Mouse (Mus musculus): ENCODE data around the gene Tbcc. TPM values are rescaled to one million over a fixed set of nuclear protein-coding genes. Genes with fewer than 3 reads are reported as not detected.
"Not testable (repeated sequence)": the region's sequence is repeated elsewhere in the genome, so short reads cannot be mapped to it uniquely, and the experiment has no call there.

Gene Tbcc
- polyA plus RNA-seq (2016; fragmentation: Nextera tagmentation; extraction: Ambion mirVana): 80.2 and 83.7 TPM in 2 replicates

DNA sequence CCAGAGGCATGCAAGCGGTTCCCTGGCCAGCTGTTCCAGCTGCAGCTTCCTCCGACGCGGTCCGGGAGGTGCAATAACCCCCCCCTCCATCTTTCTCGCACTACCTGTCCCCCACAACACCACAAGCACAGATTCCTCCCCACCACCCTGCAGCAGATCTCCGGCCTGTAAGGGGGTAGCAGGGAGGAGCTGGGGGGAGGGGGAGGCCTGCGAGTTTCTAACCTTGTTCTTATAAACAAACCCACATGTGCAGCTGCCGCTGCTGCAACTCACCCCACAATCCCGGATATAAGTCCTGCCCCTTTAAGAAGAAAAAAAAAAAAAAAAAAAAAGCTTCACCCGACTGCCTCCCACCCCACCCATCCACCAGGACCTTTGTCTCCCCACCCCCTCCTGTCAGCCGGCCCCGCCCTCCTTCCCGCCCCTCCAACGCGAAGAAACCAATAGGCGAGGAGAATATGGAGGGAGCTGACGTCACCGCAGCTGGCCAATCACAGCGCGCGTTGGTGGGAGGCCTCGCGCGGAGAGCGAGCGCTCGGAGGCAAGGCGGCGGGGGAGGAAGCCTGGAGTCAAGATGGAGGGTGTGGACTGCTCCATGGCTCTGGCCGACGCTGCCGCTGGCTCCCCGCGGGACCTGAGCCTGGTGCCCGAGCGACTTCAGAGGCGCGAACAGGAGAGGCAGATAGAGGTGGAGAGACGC, at the start of gene Tbcc:
Tbcc (plus strand) TSS at position 569 of the 700 bp plus-strand sequence.
- Histone ChIP-seq H3K9ac (peak within 1 kb of the TSS; percentile 83), H3K4me2 (replicated peaks) (peak within 1 kb of the TSS; percentile 93)
- under 1% methylated on average over 40 of the region's 40 CpGs for WGBS

GRCm38 (mm10) chr17:46843022-46843421, 47.5 kb upstream of the Tbcc start:
- Histone ChIP-seq H3K4me2 (replicated peaks) (no peak overlapping the region), H3K4me1 (no peaks in the 10 kb centered on the region), H3K27ac (no peak overlapping the region), H3K9ac (no peak overlapping the region), H3K4me3 (no peak overlapping the region), H3K27me3 (no peaks in the 10 kb centered on the region), H3K9me3 (no peaks in the 10 kb centered on the region), H3K36me3 (0 out of 2 replicates have a peak, but pooled peaks cover 6% of the 10 kb centered on the region)
- no peak for ATAC-seq (ENCODE audit: insufficient number of reproducible peaks, insufficient read depth, low FRiP score, low TSS enrichment)
- 70% methylated on average over 2 of the region's 2 CpGs for WGBS

More for the DNA sequence above, at the start of gene Tbcc:
- H3K4me1 ChIP-seq: peaks cover 27% of the 10 kb centered on the region
- peak within 1 kb of the TSS; percentile 73 for H3K4me3 ChIP-seq
- peak within 1 kb of the TSS; percentile 99 for H3K27ac ChIP-seq
- peaks cover 8% of the 10 kb centered on the region; the same call in 1 of the 2 replicates for H3K36me3 ChIP-seq
- no peaks in the 10 kb centered on the region for H3K9me3 ChIP-seq
- ATAC-seq (ENCODE audit: insufficient number of reproducible peaks, insufficient read depth, low FRiP score, low TSS enrichment): peak; percentile 90
- no peaks in the 10 kb centered on the region for H3K27me3 ChIP-seq

DNA sequence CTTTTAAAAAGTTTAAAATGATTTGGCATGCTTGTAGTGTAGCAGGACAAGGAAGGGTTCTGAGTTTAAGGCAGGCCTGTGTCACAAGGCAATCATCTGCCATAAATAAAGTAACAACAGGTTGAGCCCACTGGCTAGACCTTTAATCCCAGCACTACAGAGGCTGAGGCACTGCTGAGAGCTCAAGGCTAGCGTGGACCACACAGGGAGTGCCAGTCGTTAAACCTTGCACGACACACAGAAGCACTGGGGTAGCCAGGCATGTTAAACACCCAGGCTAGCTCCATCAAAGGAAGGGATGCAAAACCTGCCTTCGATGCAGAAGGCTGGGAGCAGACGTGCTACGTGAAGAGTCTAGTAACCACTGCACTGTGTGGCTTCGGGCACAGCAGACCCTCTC, 46.8 kb upstream of the Tbcc start:
- Histone ChIP-seq H3K27ac (no peak overlapping the region), H3K4me3 (no peak overlapping the region), H3K27me3 (no peaks in the 10 kb centered on the region), H3K4me1 (no peaks in the 10 kb centered on the region), H3K9ac (no peak overlapping the region), H3K9me3 (no peaks in the 10 kb centered on the region), H3K4me2 (replicated peaks) (no peak overlapping the region), H3K36me3 (0 out of 2 replicates have a peak, but pooled peaks cover 6% of the 10 kb centered on the region)
- no peak for ATAC-seq (ENCODE audit: insufficient number of reproducible peaks, insufficient read depth, low FRiP score, low TSS enrichment)
- 83% methylated on average over 7 of the region's 7 CpGs for WGBS

DNA sequence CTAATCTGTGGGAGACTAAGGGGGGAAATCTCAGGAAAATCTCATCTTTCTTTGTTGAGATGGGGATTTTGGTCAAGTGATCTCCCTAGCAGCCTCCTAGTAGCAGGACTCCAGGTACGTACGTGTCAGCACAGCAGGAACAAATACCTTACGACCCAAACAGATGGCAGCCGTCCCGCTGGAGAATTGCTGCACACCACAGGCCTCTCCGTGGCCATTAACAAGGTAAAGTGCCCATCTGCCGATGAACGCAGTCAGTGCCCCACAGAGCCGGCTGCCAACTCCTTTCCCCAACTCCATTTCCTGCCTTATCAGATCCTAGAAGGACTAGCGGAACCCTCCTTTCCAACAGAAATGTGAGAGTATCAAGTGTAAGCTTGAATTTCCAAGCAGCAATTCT, 45.7 kb upstream of the Tbcc start:
- ATAC-seq (ENCODE audit: insufficient number of reproducible peaks, insufficient read depth, low FRiP score, low TSS enrichment): no peak
- WGBS: 63% methylated on average over 10 of the region's 10 CpGs
- no peak overlapping the region for H3K27ac ChIP-seq
- H3K27me3 ChIP-seq: no peaks in the 10 kb centered on the region
- H3K4me1 ChIP-seq: no peaks in the 10 kb centered on the region
- H3K36me3 ChIP-seq: 0 out of 2 replicates have a peak, but pooled peaks cover 6% of the 10 kb centered on the region
- no peaks in the 10 kb centered on the region for H3K9me3 ChIP-seq
- no peak overlapping the region for H3K9ac ChIP-seq
- no peak overlapping the region for H3K4me3 ChIP-seq
- no peak overlapping the region for H3K4me2 ChIP-seq (replicated peaks)

GRCm38 (mm10) chr17:46845262-46845661, 45.2 kb upstream of the Tbcc start:
- Histone ChIP-seq H3K27ac (no peak overlapping the region), H3K9ac (no peak overlapping the region), H3K4me1 (no peaks in the 10 kb centered on the region), H3K4me3 (no peak overlapping the region), H3K36me3 (0 out of 2 replicates have a peak, but pooled peaks cover 6% of the 10 kb centered on the region), H3K27me3 (no peaks in the 10 kb centered on the region), H3K9me3 (no peaks in the 10 kb centered on the region), H3K4me2 (replicated peaks) (no peak overlapping the region)
- ATAC-seq (ENCODE audit: insufficient number of reproducible peaks, insufficient read depth, low FRiP score, low TSS enrichment): no peak
- 84% methylated on average over 12 of the region's 12 CpGs for WGBS

GRCm38 (mm10) chr17:46846573-46846972, 43.9 kb upstream of the Tbcc start:
- H3K9ac ChIP-seq: not testable (repeated sequence)

DNA sequence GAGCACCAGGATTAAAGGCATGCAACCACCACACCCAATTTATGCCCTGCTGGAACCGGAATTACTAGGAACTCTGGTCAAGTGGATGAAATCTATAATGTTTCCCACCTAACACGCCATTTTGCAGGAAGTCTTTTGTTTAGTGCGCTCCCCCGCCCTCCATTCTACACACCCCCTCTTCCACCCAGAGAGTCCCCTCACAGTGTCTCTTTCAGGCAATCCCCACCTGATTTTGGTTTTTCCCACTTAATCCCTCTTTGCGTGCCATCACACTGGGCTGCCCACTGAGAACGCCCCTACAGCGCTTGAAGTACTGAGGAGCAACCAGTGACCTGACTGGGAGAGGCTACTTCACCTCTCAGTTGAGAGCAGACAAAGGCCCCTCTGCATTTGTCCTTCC, 43.3 kb upstream of the Tbcc start:
- Histone ChIP-seq H3K4me1 (no peaks in the 10 kb centered on the region), H3K4me3 (no peak overlapping the region), H3K27ac (no peak overlapping the region), H3K4me2 (replicated peaks) (no peak overlapping the region), H3K9ac (no peak overlapping the region), H3K36me3 (0 out of 2 replicates have a peak, but pooled peaks cover 4% of the 10 kb centered on the region), H3K9me3 (no peaks in the 10 kb centered on the region), H3K27me3 (no peaks in the 10 kb centered on the region)
- ATAC-seq (ENCODE audit: insufficient number of reproducible peaks, insufficient read depth, low FRiP score, low TSS enrichment): no peak
- 90% methylated on average over 7 of the region's 7 CpGs for WGBS

More at GRCm38 (mm10) chr17:46846573-46846972, 43.9 kb upstream of the Tbcc start:
- not testable (repeated sequence) for H3K4me2 ChIP-seq (replicated peaks); H3K4me3 ChIP-seq; H3K9me3 ChIP-seq; H3K36me3 ChIP-seq; H3K4me1 ChIP-seq; H3K27ac ChIP-seq; ATAC-seq (ENCODE audit: insufficient number of reproducible peaks, insufficient read depth, low FRiP score, low TSS enrichment); H3K27me3 ChIP-seq
- WGBS: 95% methylated on average over 18 of the region's 18 CpGs

GRCm38 (mm10) chr17:46852725-46853124, 37.8 kb upstream of the Tbcc start:
- no peaks in the 10 kb centered on the region for H3K9me3 ChIP-seq
- ATAC-seq (ENCODE audit: insufficient number of reproducible peaks, insufficient read depth, low FRiP score, low TSS enrichment): no peak
- peaks cover 22% of the 10 kb centered on the region for H3K4me1 ChIP-seq
- H3K4me3 ChIP-seq: no peak overlapping the region
- no peak overlapping the region for H3K4me2 ChIP-seq (replicated peaks)
- WGBS: 40% methylated on average over 6 of the region's 6 CpGs
- H3K27me3 ChIP-seq: no peaks in the 10 kb centered on the region
- H3K27ac ChIP-seq: peak overlapping the region; percentile 41
- no peaks in the 10 kb centered on the region for H3K36me3 ChIP-seq
- no peak overlapping the region for H3K9ac ChIP-seq

- Histone ChIP-seq H3K36me3 (no peaks in the 10 kb centered on the region), H3K9me3 (no peaks in the 10 kb centered on the region), H3K27me3 (no peaks in the 10 kb centered on the region), H3K4me2 (replicated peaks) (no peak overlapping the region), H3K4me1 (peaks cover 22% of the 10 kb centered on the region), H3K27ac (peak overlapping the region; percentile 41), H3K4me3 (no peak overlapping the region), H3K9ac (no peak overlapping the region)
- ATAC-seq (ENCODE audit: insufficient number of reproducible peaks, insufficient read depth, low FRiP score, low TSS enrichment): no peak
- WGBS: 62% methylated on average over 6 of the region's 6 CpGs
Observed at GRCm38 (mm10) chr17:46853281-46853680, 37.2 kb upstream of the Tbcc start.

DNA sequence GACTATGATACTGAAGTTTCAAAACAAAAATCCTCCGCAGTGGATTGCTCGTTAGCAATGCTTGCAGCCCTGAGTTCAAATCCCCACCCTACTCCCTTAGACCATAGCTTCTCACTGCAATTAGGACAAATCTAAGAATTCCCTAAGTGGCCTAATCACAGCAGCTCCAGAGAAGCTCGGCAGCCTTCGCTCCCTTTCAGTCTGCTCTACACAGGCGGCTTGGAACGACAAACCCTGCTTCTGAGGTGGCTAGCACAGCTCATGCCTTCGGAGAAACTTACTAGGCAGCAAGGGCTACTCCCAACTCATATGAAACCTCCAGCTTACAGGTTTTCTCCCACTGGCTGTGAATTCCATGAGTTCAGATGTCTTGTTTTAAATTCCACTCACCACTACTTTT, 36.4 kb upstream of the Tbcc start:
- Histone ChIP-seq H3K36me3 (no peaks in the 10 kb centered on the region), H3K4me1 (peaks cover 22% of the 10 kb centered on the region), H3K4me2 (replicated peaks) (no peak overlapping the region), H3K4me3 (no peak overlapping the region), H3K9me3 (no peaks in the 10 kb centered on the region), H3K27me3 (no peaks in the 10 kb centered on the region), H3K27ac (peak overlapping the region; percentile 69; the same call in 1 of the 2 replicates), H3K9ac (no peak overlapping the region)
- ATAC-seq (ENCODE audit: insufficient number of reproducible peaks, insufficient read depth, low FRiP score, low TSS enrichment): no peak
- WGBS: 86% methylated on average over 7 of the region's 7 CpGs

- Histone ChIP-seq H3K4me2 (replicated peaks) (peak overlapping the region; percentile 63; the same call in 1 of the 2 replicates), H3K27ac (peak overlapping the region; percentile 69), H3K9me3 (no peaks in the 10 kb centered on the region), H3K4me1 (peaks cover 22% of the 10 kb centered on the region), H3K27me3 (no peaks in the 10 kb centered on the region), H3K36me3 (no peaks in the 10 kb centered on the region), H3K4me3 (no peak overlapping the region), H3K9ac (no peak overlapping the region)
- WGBS: 80% methylated on average over 8 of the region's 8 CpGs
- ATAC-seq (ENCODE audit: insufficient number of reproducible peaks, insufficient read depth, low FRiP score, low TSS enrichment): no peak
Observed at GRCm38 (mm10) chr17:46854640-46855110, 35.8 kb upstream of the Tbcc start.

Data from embryonic facial prominence, embryonic 12.5 days (tissue).